Mouse (Mus musculus) forebrain, postnatal 0 days (tissue): ENCODE measurements around the gene Prpsap1. TPM values are rescaled to one million over a fixed set of nuclear protein-coding genes. Genes with fewer than 3 reads are reported as not detected.

ENCODE experiments used
- ATAC-seq: fragments of 200-750 bp; cut with Nextera tagmentation; 2 replicates; pipeline ENCODE4 v1.8.0; 2017; ENCODE audit warnings: mild to moderate bottlenecking, moderate library complexity
- DNase-seq: peaks from one replicate; pipeline ENCODE4 v3.0.0-alpha.2; 2015
- H3K27ac ChIP-seq: fragments of 300-500 bp; sonication (generic); 2 replicates; pipeline ENCODE4 v1.5.1; 2014; ENCODE audit warnings: low read depth, mild to moderate bottlenecking, antibody characterized with exemption, low read length, moderate library complexity, mixed read lengths
- H3K27me3 ChIP-seq: fragments of 300-500 bp; sonication (generic); 2 replicates; pipeline ENCODE4 v1.6.1; 2014; ENCODE audit warnings: mild to moderate bottlenecking, low read length, mixed read lengths; ENCODE audit not compliant: insufficient read depth
- H3K36me3 ChIP-seq: fragments of 300-500 bp; sonication (generic); 2 replicates; pipeline ENCODE4 v1.6.1; 2014; ENCODE audit warnings: mild to moderate bottlenecking, moderate library complexity; ENCODE audit not compliant: insufficient read depth
- H3K4me1 ChIP-seq: fragments of 300-500 bp; sonication (generic); 2 replicates; pipeline ENCODE4 v1.6.1; 2014; ENCODE audit warnings: antibody characterized with exemption; ENCODE audit not compliant: insufficient read depth
- H3K4me2 ChIP-seq: fragments of 300-500 bp; sonication (generic); 2 replicates; pipeline ENCODE4 v1.6.1; 2014; ENCODE audit warnings: low read depth, mild to moderate bottlenecking, moderate library complexity
- H3K4me3 ChIP-seq: fragments of 300-500 bp; sonication (generic); 2 replicates; pipeline ENCODE4 v1.5.1; 2014; ENCODE audit warnings: low read depth, low read length, mixed read lengths
- H3K9ac ChIP-seq: fragments of 300-500 bp; sonication (generic); 2 replicates; pipeline ENCODE4 v1.6.1; 2014; ENCODE audit warnings: mild to moderate bottlenecking
- H3K9me3 ChIP-seq: fragments of 300-500 bp; sonication (generic); 2 replicates; pipeline ENCODE4 v1.6.1; 2016; ENCODE audit warnings: low read length
- CTCF ChIP-seq: sonication (generic); IDR thresholded peaks from 2 replicates; pipeline ENCODE4 v1.5.1; 2016; ENCODE audit warnings: antibody characterized with exemption, control low read depth, low read depth
- WGBS: fragments of 180-500 bp; shearing (Covaris S2); extraction: QIAGEN DNeasy Blood & Tissue Kit; methylation state at CpG from one replicate; pipeline ENCODE4 v1.1.7; 2014; 5-methylcytosine and 5-hydroxymethylcytosine counted together
- polyA plus RNA-seq: library from polyadenylated mRNA; unstranded; fragments of >200 nt; fragmentation: Nextera tagmentation; extraction: Ambion mirVana; gene quantifications from 2 replicates; pipeline ENCODE4 v1.2.1, GENCODE M21; 2015
- total RNA-seq: library from RNA; depleted of rRNA; stranded (reverse); fragments of >200 nt; gene quantifications from 2 replicates; pipeline ENCODE4 v1.2.3, GENCODE M21; 2014

Prpsap1 gene
- total and polyA plus RNA-seq, 2 experiments from 2014 or later = 96.0 to 158 TPM

- Histone ChIP-seq H3K36me3 (no peaks in the 10 kb centered on the region), H3K27me3 (no peaks in the 10 kb centered on the region), H3K4me3 (no peak overlapping the region), H3K9me3 (no peaks in the 10 kb centered on the region), H3K27ac (no peak overlapping the region), H3K9ac (no peak overlapping the region), H3K4me2 (no peak overlapping the region), H3K4me1 (no peaks in the 10 kb centered on the region)
- DNase-seq (no peak), ATAC-seq (no peak)
- TF ChIP-seq CTCF = no peak
- WGBS = 61% methylated on average over 5 of the region's 5 CpGs
These were observed 30.7 kb downstream of the Prpsap1 start for GRCm38 (mm10) chr11:116463338-116463737.

GRCm38 (mm10) chr11:116459786-116460185, 34.2 kb downstream of the Prpsap1 start:
- H3K36me3 ChIP-seq = no peaks in the 10 kb centered on the region
- no peaks in the 10 kb centered on the region for H3K4me1 ChIP-seq
- no peak for DNase-seq
- TF ChIP-seq CTCF = no peak
- WGBS = 57% methylated on average over 4 of the region's 4 CpGs
- no peak overlapping the region for H3K9ac ChIP-seq
- H3K4me2 ChIP-seq = no peak overlapping the region
- ATAC-seq = no peak
- H3K9me3 ChIP-seq = no peaks in the 10 kb centered on the region
- H3K27me3 ChIP-seq = no peaks in the 10 kb centered on the region
- H3K27ac ChIP-seq = no peak overlapping the region
- no peak overlapping the region for H3K4me3 ChIP-seq

GRCm38 (mm10) chr11:116456234-116456633, 37.8 kb downstream of the Prpsap1 start:
- Histone ChIP-seq H3K4me1 (no peaks in the 10 kb centered on the region), H3K4me2 (no peak overlapping the region), H3K4me3 (no peak overlapping the region), H3K9ac (no peak overlapping the region), H3K36me3 (no peaks in the 10 kb centered on the region), H3K9me3 (no peaks in the 10 kb centered on the region), H3K27me3 (no peaks in the 10 kb centered on the region), H3K27ac (no peak overlapping the region)
- no peak for TF ChIP-seq CTCF
- ATAC-seq (no peak), DNase-seq (no peak)
- WGBS = 86% methylated on average over 8 of the region's 8 CpGs

GRCm38 (mm10) chr11:116453889-116454288, 40.1 kb downstream of the Prpsap1 start:
- H3K9ac ChIP-seq = no peak overlapping the region
- H3K27ac ChIP-seq = no peak overlapping the region
- WGBS = 94% methylated on average over 10 of the region's 10 CpGs
- no peak overlapping the region for H3K4me3 ChIP-seq
- no peaks in the 10 kb centered on the region for H3K36me3 ChIP-seq
- no peaks in the 10 kb centered on the region for H3K4me1 ChIP-seq
- ATAC-seq (no peak), DNase-seq (no peak)
- TF ChIP-seq CTCF = no peak
- no peaks in the 10 kb centered on the region for H3K27me3 ChIP-seq
- peaks cover 10% of the 10 kb centered on the region; the same call in 1 of the 2 replicates for H3K9me3 ChIP-seq
- H3K4me2 ChIP-seq = no peak overlapping the region

- Histone ChIP-seq H3K27me3 (peaks cover 7% of the 10 kb centered on the region; the same call in 1 of the 2 replicates), H3K9ac (no peak overlapping the region), H3K27ac (no peak overlapping the region), H3K4me3 (no peak overlapping the region), H3K4me2 (no peak overlapping the region), H3K36me3 (no peaks in the 10 kb centered on the region), H3K4me1 (no peaks in the 10 kb centered on the region), H3K9me3 (peaks cover 10% of the 10 kb centered on the region; the same call in 1 of the 2 replicates)
- DNase-seq = no peak
- 91% methylated on average over 3 of the region's 3 CpGs for WGBS
- no peak for ATAC-seq
- TF ChIP-seq CTCF = no peak
These were observed 44.7 kb downstream of the Prpsap1 start for GRCm38 (mm10) chr11:116449341-116449740.

GRCm38 (mm10) chr11:116447822-116448221, 46.2 kb downstream of the Prpsap1 start:
- no peak overlapping the region for H3K27ac ChIP-seq
- ATAC-seq (no peak), DNase-seq (no peak)
- no peak overlapping the region for H3K4me3 ChIP-seq
- H3K36me3 ChIP-seq = no peaks in the 10 kb centered on the region
- 72% methylated on average over 5 of the region's 5 CpGs for WGBS
- H3K4me1 ChIP-seq = no peaks in the 10 kb centered on the region
- H3K27me3 ChIP-seq = peaks cover 7% of the 10 kb centered on the region; the same call in 1 of the 2 replicates
- peaks cover 10% of the 10 kb centered on the region; the same call in 1 of the 2 replicates for H3K9me3 ChIP-seq
- no peak overlapping the region for H3K4me2 ChIP-seq
- H3K9ac ChIP-seq = no peak overlapping the region
- TF ChIP-seq CTCF = no peak

- Histone ChIP-seq H3K27me3 (peaks cover 7% of the 10 kb centered on the region; the same call in 1 of the 2 replicates), H3K4me3 (no peak overlapping the region), H3K27ac (no peak overlapping the region), H3K36me3 (no peaks in the 10 kb centered on the region; the same call in 1 of the 2 replicates), H3K4me1 (no peaks in the 10 kb centered on the region), H3K9ac (no peak overlapping the region), H3K9me3 (peaks cover 10% of the 10 kb centered on the region; the same call in 1 of the 2 replicates), H3K4me2 (no peak overlapping the region)
- WGBS = 14% methylated on average over 14 of the region's 19 CpGs
- TF ChIP-seq CTCF = no peak
- ATAC-seq = no peak
- DNase-seq = no peak
These were observed 47.6 kb downstream of the Prpsap1 start for GRCm38 (mm10) chr11:116446308-116446887.
